Comparison of ENCODE assay signal across 10 mouse cellular contexts in the genomic region with DNA sequence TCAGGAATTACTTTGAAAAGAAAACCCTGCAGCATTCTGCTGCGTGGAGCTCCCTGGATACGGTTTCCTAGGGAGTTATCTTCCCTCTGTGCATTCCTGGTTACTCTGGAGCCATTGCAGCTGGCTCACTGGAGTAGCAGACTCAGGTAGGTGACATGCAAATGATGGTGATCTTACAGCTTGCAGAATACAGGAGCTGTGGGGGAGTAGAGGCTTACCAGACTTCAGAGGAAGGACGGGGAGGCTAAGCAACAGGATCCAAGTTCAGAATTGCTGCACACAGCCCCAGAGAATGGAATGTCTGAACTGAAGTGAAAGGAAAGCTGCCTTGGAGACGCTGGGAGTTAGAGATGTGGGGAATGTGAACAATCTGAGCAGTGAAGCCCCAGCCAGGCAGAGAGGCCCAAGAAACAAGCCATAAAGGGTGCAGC.
DNase-seq lines count a peak whose midpoint lies in the region; ATAC-seq lines count a peak whose summit lies in the region.
"Had no signal": no experiment of that assay in that cellular context is flagged by ENCODE, and none has a peak within 500 bp of the region (broad histone marks: within the 10 kb centered on the region; RNA-seq: fewer than 3 reads in every experiment).

No protein-coding gene starts in this region.

- intact Hi-C loops in heart, postnatal 14 days (cut with DNase I): no loop called here

- H3K4me3 ChIP-seq in heart, embryonic 12.5 days: no peak overlapping the region
- no peak overlapping the region for H3K4me3 ChIP-seq in intestine, embryonic 16.5 days (ENCODE audit: low read length)
- H3K4me3 ChIP-seq: limb, embryonic 15.5 days had no signal

- peak overlapping the region; percentile 74 for H3K27ac ChIP-seq in heart, embryonic 12.5 days (ENCODE audit: poor library complexity, severe bottlenecking)
- H3K27ac ChIP-seq in intestine, embryonic 16.5 days (ENCODE audit: low read length): peak overlapping the region; percentile 24; the same call in 1 of the 2 replicates
- H3K27ac ChIP-seq: limb, embryonic 15.5 days had no signal

- no peaks in the 10 kb centered on the region for H3K27me3 ChIP-seq in heart, embryonic 12.5 days (replicated peaks)
- H3K27me3 ChIP-seq in intestine, embryonic 16.5 days (replicated peaks; ENCODE audit: control insufficient read depth, insufficient read depth, low read length): no peaks in the 10 kb centered on the region
- H3K27me3 ChIP-seq: limb, embryonic 15.5 days had no signal

- H3K36me3 ChIP-seq in heart, embryonic 12.5 days: peaks cover 3% of the 10 kb centered on the region; the same call in 1 of the 2 replicates
- no peaks in the 10 kb centered on the region for H3K36me3 ChIP-seq in intestine, embryonic 16.5 days (ENCODE audit: control insufficient read depth, insufficient read depth, low read length)
- H3K36me3 ChIP-seq: limb, embryonic 15.5 days had no signal

- DNase-seq in heart, postnatal 14 days: no peak
- peak; percentile 12 for DNase-seq in ovary, postnatal 14 days (ENCODE audit: low spot score)
- no peak for DNase-seq in ovary, postnatal 10 days (ENCODE audit: low spot score)
- no peak for DNase-seq in thymus, postnatal 25 days
- DNase-seq in adrenal gland, adult 2 months: no peak
- no peak for DNase-seq in kidney, adult 18-20 months
- DNase-seq: kidney, adult 9 months had no signal

- peaks cover 32% of the 10 kb centered on the region for H3K4me1 ChIP-seq in heart, embryonic 12.5 days (replicated peaks)
- no peaks in the 10 kb centered on the region for H3K4me1 ChIP-seq in intestine, embryonic 16.5 days (ENCODE audit: control insufficient read depth, insufficient read depth, low read length)

- ATAC-seq in heart, embryonic 12.5 days (ENCODE audit: insufficient number of reproducible peaks, low FRiP score): peak; percentile 22; the same call in 1 of the 2 replicates
- ATAC-seq in intestine, embryonic 16.5 days: peak; percentile 55; the same call in 1 of the 2 replicates

- H3K9ac ChIP-seq in heart, embryonic 12.5 days: no peak overlapping the region
- no peak overlapping the region for H3K9ac ChIP-seq in intestine, embryonic 16.5 days (ENCODE audit: low read depth, low read length)
- H3K9ac ChIP-seq: limb, embryonic 15.5 days had no signal

- WGBS in heart, embryonic 12.5 days: 15% methylated on average over 4 of the region's 4 CpGs
- WGBS in intestine, embryonic 16.5 days: 31% methylated on average over 4 of the region's 4 CpGs

- peak overlapping the region; percentile 50 for H3K4me2 ChIP-seq in heart, embryonic 12.5 days
- no peak overlapping the region for H3K4me2 ChIP-seq in intestine, embryonic 16.5 days (ENCODE audit: low read depth, low read length)
- H3K4me2 ChIP-seq: limb, embryonic 15.5 days had no signal

- H3K9me3 ChIP-seq in heart, embryonic 12.5 days (replicated peaks): peaks cover 9% of the 10 kb centered on the region; the same call in 1 of the 2 replicates
- H3K9me3 ChIP-seq in intestine, embryonic 16.5 days (ENCODE audit: control insufficient read depth, low read length): no peaks in the 10 kb centered on the region
- H3K9me3 ChIP-seq: limb, embryonic 15.5 days had no signal
